Mouse (Mus musculus): Measurements from ENCODE around the gene Cep112.

Gene Cep112

DNA sequence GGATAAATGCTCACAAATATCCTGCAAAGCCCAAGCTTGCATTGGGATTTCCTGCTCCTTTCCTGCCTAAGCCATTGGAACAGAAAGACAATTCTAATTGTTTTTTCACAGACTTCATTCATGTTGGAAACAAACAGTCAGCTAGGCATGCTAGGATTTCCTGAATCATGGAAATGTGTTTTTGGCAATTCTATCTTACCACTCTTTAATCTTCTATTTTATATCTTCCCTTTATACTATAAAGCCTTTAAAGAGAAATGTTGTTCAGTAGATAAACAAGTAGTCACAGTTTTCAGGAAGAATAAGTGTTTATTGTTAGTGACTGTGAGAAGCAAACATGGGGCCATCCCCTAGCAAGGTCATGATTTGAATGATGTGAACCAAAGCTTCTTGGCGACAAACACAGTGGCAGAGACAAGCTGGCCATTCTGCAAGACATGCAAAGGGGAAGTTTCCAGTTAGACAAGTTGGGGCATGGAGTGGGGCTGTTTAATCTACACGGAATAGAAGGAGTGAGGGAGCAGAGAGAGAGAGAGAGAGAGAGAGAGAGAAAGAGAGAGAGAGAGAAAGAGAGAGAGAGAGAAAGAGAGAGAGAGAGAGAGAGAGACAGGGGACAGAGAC, 169.1 kb downstream of the Cep112 start:
- DNase-seq (ENCODE audit: low spot score in 2 of 2): no peak

- DNase-seq (ENCODE audit: low spot score in 2 of 2): no peak
Measured at GRCm38 (mm10) chr11:108605301-108605700, 180.3 kb downstream of the Cep112 start.

- DNase-seq (ENCODE audit: low spot score in 2 of 2): no peak
Measured at GRCm38 (mm10) chr11:108606036-108606435, 181.0 kb downstream of the Cep112 start.

GRCm38 (mm10) chr11:108606836-108607235, 181.8 kb downstream of the Cep112 start:
- DNase-seq (ENCODE audit: low spot score in 2 of 2): no peak

- no peak for DNase-seq (ENCODE audit: low spot score in 2 of 2)
Measured at GRCm38 (mm10) chr11:108620628-108621433, 195.8 kb downstream of the Cep112 start.

- no peak for DNase-seq (ENCODE audit: low spot score in 2 of 2)
Measured at GRCm38 (mm10) chr11:108621434-108621901, 196.5 kb downstream of the Cep112 start.

GRCm38 (mm10) chr11:108625546-108626232, 200.7 kb downstream of the Cep112 start:
- no peak for DNase-seq (ENCODE audit: low spot score in 2 of 2)

DNA sequence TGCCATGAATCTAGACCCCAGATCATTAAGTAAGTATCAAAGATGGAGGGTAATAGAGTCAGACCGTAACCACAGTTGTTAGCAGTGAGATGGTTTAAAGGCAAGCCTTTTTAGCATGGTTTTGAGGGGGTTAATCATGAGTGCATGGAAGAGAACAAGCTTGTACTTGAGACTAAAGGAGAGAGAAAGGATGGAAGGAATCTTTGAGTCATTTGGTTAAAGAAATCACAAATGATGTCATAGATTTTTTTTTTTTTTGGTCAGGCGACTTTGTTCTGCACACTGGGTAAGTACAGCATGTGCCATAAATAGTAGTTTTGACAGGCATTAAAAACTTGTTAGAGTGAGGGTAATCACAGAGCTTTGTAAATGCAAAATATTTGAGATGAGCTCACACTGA, 212.8 kb downstream of the Cep112 start:
- DNase-seq (ENCODE audit: low spot score in 2 of 2): no peak

GRCm38 (mm10) chr11:108655574-108655973, 230.6 kb downstream of the Cep112 start:
- DNase-seq (ENCODE audit: low spot score in 2 of 2): no peak

GRCm38 (mm10) chr11:108682014-108682413, 257.0 kb downstream of the Cep112 start:
- DNase-seq (ENCODE audit: low spot score in 2 of 2): no peak

DNA sequence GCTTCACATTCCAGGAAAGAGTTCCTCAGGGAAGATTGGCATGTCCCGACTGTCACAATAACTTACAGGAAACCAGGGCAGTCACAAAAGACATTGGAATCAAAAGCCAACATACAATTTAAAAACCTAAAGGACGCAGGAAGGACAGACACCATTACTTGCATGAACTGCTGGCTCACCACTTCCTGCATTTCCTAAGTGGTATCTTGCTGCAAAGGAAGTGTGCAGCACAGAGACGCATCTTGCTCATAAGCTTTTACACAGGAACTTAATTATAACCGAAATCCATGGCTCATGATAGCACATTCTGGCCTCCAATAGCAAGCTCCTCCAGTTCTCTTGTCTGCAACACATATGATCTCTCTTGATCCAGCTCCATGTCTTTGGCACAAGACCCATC, 271.6 kb downstream of the Cep112 start:
- DNase-seq (ENCODE audit: low spot score in 2 of 2): no peak

DNA sequence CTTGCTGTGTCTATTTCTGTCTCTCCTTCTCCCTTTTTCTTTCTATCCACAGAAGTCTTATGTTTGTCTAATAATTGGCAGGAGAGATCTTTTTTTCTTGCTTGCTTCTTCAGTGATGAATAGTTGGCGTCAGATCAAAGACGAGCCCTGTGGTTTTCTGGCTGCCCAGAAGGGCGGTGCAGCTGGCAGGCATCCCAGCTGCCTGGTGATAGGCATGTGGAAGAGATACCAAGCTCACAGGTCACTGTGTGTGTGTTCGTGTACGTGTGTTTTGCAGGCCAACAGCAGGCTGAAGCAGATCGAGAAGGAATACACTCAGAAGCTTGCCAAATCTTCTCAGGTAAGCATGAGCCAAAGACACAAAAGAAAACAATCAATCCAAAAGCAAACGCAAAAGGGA, 327.3 kb downstream of the Cep112 start:
- peak in 1 of 2 experiments; percentile 44 for DNase-seq (ENCODE audit: low spot score in 2 of 2)

GRCm38 (mm10) chr11:108752765-108753164, 327.8 kb downstream of the Cep112 start:
- DNase-seq (ENCODE audit: low spot score in 2 of 2): no peak

- no peak for DNase-seq (ENCODE audit: low spot score in 2 of 2)
Measured at GRCm38 (mm10) chr11:108753361-108754240, 328.6 kb downstream of the Cep112 start.

DNA sequence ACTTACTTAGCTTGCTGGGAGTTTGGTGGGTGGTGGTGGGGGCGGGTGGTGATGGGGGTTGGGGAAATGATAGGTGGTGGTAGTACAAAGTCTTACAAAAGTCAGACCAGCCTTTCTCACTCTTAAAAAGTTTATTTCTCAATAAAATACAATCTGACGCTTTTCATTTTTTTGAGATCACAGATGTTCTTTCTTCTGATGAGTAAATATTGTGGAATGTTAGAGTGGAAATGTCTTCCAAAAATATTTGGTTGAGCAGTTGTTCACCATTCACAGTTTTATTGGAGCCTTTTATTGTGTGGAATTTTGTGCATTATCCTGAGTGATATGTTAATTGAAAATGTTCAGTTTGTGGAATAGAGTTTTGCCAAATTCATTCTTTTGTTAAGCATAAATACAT, 332.2 kb downstream of the Cep112 start:
- no peak for DNase-seq (ENCODE audit: low spot score in 2 of 2)

DNA sequence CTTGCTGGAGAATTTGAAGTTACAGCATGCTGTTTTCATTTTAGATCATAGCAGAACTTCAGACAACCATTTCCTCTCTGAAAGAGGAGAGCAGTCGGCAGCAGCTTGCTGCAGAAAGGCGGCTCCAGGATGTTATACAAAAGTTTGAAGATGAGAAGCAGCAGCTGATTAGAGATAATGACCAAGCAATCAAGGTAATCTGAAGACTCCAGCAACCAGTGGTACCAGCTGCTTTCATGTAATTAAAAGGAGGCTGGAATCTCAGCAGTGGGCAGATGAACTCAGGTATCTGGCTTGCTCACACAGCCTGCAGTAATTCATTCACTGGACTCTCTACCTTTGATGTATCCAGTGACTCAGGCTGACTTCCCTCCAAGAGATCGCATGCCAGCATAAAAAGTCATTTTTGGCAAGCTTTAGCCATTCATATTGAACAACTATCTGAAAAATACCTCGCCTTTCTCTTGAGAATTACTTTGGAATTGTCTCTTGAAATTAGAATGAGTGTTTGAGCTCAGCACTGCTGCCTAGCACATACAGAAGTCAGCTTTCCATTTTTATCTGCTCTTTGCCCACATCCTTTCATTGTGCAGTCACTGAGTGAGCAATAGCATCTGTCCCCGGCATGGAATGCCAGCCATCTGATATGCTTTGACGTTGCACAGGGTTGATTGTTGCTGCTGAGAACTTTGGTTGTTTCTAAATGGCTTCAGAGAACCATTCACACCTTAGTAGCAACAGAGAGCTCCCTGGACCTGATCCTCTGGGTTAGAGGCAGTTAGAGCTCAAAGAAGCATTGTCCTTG, 332.8 kb downstream of the Cep112 start:
- DNase-seq (ENCODE audit: low spot score in 2 of 2): no peak

DNA sequence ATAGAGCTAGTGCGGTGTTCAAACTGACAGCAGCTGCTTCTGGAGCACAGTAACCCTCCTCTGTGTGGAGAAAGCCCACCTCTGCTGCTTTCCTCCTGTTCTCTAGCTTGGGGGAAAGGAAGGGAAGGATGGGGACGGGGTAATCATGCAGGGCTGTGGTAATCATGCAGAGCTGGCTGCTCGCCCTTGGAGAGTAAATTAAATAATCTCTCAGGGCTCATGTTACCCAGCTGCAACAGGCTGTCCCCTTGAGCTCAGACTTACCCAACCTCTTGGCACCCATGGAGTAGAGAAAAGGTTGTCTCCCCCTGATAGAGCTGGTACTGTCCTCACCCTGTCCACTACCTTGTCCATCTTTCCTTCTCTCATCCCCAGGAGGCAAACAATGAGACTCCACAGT, 345.1 kb downstream of the Cep112 start:
- DNase-seq (ENCODE audit: low spot score in 2 of 2): no peak

GRCm38 (mm10) chr11:108774019-108774670, 349.2 kb downstream of the Cep112 start:
- DNase-seq (ENCODE audit: low spot score in 2 of 2): no peak

- DNase-seq (ENCODE audit: low spot score in 2 of 2): no peak
Measured at GRCm38 (mm10) chr11:108777158-108777557, 352.2 kb downstream of the Cep112 start.

Measured in urinary bladder, postnatal 4 days (tissue).